Mouse (Mus musculus) kidney, postnatal 14 days (tissue): ENCODE data around the gene Rnh1.

Experiments used
- DNase-seq: peaks from one replicate; pipeline ENCODE4 v3.0.0; 2022; ENCODE audit warnings: mixed read lengths

Gene Rnh1

DNA sequence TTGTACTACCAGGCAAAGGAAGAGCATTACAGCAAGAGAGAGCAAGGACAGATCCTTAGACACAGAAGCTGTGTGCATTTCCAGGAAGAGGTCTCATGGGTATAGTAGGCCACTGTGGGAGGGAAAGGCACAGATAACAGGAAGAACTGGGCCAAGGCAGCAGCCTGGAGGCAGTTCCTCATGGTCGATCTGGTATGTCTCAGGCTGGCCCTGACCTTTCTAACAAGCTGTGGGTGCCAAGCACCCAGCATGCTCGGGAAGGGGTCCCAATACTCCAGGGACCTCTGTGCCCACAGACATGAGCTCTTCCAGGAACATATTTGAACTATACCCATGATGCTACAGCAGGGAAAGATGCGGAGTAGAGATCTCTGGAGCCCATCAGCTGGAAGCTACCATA lies 31.9 kb upstream of the Rnh1 start:
- DNase-seq: no peak

DNA sequence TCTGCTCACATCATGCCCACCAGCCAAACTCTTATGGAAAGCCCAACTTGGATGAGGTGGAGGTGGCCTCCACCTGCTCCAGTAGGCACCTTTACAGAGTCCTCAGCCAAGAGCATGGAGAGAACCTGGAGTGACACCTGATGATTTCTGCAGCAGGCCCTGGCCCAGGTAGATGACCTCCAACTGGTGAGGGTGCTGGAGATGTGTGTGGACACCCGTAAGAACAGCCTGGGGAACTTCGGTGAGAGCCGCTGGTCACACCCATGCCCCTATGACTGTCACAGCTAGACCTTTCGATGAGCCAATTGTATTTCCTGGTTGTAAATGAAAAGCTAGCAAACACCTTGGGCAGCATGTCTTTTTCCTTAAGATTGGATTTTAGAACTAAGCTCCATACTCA lies 25.5 kb upstream of the Rnh1 start:
- DNase-seq: no peak

DNA sequence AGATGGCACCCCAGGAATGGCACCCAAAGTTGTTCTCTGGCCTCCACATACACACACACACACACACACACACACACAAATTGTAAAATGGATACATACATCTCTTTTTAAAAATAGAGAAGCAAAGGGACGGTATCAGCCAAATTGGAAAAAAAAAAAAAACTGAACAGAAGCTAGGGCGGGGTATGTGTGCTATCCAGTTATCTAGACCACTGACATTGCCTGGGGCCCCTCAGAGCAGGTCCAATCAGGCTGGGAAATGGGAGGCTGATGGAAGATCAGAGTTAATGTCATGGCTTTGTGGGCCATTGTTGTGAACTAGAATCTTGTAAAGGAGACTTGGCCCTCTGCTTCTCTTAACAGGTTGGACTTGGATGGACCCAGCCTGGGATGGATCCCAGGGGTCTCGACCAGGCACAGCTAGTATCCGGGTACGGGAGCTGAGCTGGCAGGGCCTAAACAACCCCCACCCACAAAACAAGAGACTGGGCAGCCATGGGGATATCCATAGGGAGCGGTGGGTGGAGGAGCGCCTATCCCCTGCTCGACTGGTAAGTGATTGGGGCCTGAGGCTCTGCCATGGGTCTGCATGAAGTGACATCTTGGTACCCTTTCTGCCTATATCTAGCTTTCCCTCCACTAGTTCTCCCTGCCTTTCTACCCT lies 24.1 kb upstream of the Rnh1 start:
- no peak for DNase-seq

DNA sequence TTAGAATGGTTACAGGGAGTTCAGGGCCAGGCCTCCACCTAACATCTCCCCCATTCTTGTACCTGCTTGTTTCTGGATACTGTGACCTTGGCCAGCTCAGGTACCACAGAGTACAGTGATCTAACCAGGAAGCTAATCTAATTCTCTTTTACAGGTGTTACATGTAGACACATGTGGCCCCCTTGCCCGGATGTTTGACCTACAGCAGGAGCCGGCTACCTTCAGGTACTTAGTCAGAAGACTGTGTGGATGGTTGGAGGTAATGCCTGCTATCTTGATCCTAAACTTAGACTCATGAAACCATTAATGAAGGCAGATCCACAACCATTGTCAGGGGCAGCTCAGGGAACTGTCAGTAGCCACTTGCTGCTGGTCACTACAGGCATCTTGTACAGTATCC lies 23.1 kb upstream of the Rnh1 start:
- no peak for DNase-seq

DNA sequence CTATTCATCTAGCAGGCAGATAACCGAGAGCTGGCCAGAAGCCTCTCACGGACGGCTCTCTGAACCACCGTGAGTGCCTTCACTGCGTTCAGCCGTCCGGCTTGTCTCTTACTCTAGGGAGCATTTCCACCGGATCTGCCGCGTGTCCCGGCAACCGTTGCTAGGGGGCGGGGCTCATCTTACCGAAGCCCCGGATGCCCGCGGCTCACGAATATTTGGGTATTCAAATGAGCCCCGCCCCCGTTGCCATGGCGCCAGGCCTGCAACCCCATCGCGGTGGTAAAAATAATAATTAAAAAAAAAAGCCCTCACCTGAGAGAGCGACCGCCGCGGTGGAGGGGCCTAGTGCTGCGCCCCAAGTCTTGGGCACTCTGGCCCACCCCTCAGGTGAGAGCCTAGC lies 22.2 kb upstream of the Rnh1 start:
- DNase-seq: peak; percentile 95

DNA sequence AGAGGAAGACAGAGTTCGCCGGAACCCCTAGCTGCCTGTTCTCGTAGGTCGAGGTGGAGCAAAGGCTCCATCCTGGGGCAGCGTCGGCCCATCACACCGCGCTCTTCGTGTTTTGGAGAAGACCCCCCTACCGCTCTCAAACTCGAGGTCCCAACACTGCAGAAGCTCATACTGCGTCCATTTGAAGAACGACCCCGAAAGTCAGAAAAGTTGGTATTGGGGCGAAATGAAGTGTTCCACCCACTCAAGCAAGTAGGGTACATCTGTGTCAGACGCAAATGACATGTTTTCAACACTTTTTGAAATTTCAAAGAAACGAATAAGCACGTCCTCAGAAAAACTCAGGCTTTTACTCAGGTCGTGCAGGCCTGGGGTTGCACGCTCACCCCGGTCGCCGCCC lies 21.8 kb upstream of the Rnh1 start:
- DNase-seq: no peak

DNA sequence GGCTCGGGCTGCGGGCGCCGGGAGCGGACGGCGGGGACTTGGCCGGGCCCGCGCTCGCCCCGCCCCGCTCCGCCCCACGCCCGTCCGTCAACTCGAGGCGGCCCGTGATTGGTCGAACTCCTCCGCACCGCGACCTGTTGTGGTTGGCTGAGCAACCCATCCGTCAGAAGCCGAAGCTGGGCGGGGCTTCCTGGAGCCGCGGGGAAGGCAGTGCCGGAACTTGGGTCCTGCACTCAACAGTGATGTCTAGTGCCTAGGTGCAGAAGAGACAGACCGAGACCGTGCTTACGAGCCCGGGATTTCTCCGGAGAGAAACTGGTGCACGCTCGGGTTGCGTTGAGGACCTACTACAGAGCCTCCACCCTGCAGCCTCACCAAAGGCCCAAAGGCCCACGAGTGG lies 21.3 kb upstream of the Rnh1 start, which contains the start of the genes Hras and Lrrc56:
TSS of gene Hras (minus strand) at position 58 of the 400 bp plus-strand sequence.
TSS of gene Lrrc56 (plus strand) at position 210 of the 400 bp plus-strand sequence.
- peak; percentile 98 for DNase-seq

DNA sequence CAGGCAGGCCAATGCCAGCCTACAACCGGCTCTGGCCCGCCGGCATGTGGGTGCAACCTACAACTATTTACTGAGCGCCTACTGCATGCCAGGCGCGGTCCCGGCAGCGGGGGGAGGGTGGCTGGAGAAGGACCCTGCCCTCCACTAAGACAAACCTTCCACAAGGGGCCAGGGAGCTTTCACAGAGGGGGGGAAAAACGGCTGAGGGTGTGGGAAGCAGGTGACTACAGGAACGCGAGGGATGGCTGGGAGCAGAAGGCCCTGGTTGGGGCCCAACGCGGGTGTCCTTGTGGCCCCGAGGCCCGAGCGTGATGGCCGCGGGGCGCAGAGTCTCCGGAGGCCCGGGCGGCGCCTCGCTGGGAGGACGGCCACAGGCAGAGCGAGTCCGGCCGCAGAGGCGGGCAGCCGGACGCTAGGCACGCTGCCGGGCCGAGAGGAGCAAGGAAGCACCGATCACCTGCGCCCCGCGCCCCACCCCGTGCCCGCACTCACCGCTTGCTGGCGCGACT lies 20.7 kb upstream of the Rnh1 start:
- peak; percentile 62 for DNase-seq

DNA sequence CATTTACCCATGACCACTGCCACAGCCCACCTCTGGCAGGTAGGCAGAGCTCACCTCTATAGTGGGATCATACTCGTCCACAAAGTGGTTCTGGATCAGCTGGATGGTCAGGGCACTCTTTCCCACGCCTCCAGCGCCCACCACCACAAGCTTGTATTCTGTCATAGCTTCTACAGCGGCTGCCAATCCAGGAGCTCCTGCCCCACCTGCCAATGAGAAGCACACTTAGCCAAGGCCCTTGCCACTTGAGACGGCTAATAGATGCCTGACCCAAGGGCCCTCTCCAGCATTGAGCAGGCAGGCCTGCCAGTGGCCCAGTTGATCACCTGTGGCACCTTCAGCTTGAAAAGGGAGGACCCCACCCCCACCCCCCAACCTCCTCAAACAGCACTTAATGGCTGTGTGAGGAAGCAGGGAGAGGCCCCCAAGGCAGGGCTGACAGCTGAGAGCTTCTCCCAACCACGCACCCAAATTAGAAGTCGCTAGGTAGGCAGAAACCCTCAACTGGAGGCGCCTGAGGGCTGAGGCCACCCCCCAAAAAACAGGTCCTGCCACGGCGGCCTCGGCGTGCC lies 20.2 kb upstream of the Rnh1 start:
- DNase-seq: no peak

DNA sequence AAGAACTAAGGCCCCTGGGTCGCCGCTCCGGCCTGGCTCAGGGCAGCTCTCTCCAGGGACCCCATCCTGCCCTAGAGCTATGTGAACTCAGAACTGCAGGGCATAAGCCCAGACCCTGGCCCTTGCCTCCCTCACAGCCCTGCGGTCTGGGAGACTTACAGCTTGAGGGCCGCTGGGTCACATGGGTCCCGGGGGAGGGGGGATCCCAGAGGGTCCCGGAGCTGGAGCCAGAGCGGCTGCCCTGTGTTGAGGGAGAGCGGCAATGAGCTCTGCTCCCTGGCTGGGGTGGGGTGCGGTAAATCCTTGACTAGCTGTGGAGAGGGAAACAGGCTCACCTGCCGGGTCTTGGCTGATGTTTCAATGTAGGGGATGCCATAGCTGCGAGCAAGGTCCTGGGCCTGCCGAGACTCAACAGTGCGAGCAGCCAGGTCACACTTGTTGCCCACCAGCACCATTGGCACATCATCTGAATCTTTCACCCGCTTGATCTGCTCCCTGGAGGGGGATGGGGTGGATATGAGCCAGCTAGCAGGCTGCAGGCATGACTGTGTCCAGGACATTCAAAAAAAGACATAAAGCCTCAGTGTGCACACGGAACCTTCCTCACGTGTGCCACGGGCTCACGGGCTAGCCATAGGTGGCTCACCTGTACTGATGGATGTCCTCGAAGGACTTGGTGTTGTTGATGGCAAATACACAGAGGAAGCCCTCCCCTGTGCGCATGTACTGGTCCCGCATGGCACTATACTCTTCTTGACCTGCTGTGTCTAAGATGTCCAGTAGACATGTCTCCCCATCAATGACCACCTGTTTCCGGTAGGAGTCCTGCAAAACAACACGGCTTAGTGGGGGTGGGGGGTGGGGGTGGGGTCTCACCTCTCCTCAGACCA lies 19.4 kb upstream of the Rnh1 start:
- DNase-seq: no peak

DNA sequence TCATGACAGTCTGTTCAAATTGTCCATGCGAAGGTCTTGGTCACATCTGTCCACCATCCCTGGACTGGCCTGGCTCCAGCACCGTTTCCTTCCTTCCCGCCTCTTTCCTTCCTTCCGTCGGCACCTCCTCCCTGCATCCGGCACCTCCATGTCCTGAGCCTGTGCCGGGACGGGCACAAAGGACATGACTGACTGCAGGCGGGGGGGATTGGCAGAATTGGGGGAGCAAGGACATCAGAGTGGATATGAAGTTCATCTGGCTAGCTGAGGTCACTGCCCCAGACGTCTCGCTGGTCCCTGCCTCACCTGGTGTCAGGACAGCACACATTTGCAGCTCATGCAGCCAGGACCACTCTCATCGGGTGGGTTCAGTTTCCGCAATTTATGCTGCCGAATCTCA lies 18.4 kb upstream of the Rnh1 start:
- peak; percentile 71 for DNase-seq

DNA sequence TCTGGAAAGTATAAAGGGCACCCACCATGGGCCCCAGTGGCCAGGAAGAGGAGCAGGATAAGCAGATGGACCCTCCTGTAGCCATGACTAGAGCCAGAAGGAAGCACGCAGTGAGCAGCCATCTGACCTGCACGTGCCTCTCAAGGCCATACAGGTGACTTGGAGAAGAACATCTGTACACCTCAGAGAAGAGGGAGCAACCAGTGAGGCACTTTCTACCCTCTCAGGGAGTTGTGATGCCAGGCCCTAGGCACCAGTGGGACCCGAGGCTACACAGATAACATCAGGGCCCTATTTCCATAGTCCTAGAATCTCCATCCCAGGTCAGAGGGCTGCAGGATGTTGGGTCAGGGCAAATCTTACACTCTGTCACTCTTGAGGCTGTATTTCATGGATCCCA lies 17.6 kb upstream of the Rnh1 start:
- DNase-seq: no peak

DNA sequence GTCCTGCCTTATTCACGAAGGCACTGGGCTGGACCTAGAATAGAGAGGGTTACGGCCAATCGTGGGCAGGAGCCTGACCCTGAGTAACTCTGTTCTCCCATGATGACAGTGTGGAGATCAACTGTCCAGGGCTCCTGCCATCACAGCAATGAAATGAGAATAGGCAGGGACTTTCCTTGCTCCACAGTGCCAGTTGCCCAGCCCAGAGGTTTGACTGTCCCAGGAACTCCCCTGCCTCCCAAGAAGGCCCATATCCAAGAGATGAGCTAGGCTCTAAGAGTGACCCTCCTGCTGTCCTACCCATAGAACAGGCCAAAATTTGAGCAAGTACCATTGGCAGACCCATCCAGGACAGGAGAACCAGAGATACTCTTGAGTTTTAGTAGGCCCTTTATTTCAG lies 16.1 kb upstream of the Rnh1 start:
- DNase-seq: no peak

DNA sequence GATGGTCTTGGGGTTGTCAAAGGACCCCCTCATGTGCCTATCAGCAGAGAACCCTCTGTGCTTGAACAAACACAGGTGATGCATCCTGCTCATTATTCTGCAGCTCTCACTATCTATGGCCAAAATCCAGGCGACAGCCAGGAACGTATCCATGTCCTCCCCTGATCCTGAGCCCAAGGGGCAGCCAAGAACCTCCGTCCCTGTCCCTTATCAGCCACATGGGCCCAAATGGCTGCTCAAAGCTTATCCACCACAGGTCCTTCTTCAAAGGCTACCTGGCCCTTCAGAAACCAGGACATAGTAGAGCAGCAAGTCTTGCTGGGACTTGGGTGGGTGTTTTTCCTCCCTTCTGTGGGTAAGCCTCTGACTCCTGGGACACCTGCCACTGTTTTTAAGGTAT lies 15.5 kb upstream of the Rnh1 start:
- DNase-seq: no peak

DNA sequence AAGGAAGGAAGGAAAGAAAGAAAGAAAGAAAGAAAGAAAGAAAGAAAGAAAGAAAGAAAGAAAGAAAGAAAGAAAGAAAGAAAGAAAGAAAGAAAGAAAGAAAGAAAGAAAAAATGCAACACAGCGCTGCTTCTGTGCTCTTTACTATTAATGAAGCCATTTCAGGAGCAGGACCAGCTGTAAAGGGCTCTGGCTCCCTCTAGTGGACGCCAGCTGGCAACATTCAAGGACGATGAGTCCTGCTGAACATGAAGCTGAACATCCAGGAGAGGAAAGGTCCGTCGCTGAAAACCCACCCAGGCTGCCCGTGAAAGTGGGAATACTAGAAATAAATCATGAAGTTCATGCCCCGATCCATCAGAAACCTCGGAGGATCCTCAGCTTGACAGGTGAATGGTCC lies 3.5 kb upstream of the Rnh1 start:
- DNase-seq: peak; percentile 92

DNA sequence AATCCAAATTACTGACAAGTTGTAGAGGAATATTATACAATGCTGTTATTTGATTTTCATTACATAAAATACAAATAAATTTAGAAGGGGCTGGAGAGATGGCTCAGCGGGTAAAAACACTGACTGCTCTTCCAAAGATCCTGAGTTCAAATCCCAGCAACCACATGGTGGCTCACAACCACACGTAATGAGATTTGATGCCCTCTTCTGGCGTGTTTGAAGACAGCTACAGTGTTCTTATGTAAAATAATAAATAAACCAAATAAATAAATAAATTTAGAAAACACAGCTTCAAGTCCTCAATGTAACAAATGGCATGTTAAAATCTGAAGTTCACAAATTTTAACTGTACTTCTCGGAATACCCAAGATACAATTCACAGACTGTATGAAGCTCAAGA lies 2.4 kb upstream of the Rnh1 start:
- no peak for DNase-seq

DNA sequence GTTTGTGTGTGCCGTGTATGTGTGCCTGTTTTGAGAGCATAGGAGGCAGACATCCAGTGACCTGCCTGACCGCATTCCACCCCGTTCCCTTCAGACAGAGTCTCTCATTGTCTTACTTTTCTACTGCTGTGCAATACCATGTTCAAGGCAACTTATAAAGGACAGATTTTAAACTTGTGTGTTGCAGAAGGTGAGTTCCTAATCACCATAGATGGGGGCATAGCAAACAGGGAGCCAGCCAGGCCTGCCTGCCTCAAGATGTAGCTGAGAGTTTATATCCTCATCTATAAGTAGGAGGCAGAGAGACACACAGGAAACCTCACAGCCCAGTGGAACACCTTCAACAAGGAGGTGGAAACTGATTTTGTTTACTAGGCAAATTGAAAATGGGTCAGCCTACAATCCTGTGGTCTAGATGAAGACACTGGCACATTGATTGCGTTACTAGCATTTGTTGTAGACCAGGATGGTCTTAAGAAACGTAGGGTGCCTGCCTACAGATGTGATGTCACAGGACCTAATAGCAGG lies 730 bp upstream of the Rnh1 start:
- DNase-seq: no peak

DNA sequence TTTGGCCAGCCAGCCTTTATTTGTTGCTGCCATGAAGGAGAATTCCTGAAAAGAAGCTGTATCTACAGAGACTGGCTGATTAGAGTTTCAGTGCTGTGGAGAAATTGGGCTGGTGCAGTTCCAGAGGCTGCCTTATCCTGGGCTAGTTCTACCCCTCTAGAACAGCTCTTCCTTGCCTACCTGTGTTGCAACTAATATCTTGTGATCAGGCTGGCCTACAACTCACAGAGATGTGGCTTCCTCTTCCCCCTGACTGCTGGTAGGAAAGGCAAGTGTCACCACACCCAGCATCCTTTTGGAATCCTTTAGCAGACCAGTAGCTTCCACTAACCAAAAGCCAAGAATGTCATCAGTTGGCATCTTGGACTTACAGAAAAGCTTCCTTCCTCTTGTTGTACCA lies 2.8 kb downstream of the Rnh1 start:
- no peak for DNase-seq

DNA sequence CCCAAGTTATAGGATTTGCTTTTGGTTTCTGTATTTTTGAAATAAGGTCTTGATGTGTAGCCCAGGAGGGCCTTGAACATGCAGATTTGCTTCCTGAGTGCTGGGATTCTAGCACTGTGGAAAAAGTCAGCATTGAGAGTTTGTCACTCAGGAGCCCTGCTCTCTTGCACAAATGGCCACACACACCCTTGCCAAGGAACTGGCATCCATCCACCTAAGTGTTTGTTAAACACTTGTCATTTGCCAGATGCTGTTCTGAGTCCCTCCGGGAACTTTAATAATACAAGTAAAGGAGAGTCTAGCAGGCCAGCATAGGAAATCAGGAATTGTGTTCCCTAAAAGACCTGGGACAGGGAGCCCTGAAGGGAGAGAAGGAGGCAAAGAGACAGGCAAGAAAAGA lies 3.4 kb downstream of the Rnh1 start:
- DNase-seq: no peak

DNA sequence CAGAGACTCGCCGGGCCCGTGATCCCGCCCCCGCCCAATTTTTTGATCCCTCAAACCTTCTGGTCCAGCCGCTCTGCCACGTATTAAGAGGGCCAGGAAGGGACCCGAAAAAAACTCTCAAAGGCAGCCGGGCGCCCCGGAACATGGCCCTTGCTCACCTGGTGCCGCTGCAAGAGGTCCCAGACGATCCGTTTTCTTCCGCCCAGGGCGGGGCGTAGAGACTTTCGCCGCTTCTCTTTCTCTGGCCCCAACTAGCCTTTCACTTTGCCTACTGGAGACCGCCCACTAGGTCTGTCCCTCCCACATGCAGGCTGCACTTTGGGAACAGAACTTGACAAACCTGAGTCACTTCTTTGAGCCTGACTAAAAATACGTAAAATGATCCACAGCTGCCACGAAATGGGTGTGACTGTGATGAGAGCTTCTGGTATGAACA lies 4.1 kb downstream of the Rnh1 start:
- peak; percentile 83 for DNase-seq

DNA sequence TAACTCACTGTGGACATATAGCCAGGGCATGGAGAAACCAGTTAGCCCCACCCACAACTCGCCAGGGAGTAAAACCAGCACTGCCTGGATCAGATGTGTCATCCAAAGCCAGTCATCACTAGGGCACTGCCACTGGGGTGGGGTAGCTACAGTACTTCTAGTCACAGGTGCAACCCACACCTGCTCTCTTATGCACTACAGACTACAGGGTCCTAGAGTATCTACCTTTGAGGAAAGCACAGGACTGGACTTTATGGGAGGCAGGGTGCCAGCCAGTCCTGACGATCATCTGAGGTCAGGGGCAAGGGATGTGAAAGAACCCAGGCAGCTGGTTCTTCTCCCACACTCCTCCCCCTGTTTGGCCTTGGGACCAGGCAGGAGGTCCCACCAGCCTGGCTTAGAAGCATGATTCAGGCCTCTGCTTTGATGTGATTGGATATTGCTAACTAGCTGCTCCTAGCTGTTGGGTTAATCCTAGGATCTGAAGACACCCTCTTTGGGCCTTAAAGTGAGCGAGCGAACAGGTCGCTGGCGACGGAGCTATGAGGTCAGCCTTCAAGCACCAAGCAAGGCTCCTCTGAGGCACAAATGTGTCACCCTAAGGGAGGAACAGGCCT lies 4.6 kb downstream of the Rnh1 start:
- DNase-seq: peak; percentile 47

DNA sequence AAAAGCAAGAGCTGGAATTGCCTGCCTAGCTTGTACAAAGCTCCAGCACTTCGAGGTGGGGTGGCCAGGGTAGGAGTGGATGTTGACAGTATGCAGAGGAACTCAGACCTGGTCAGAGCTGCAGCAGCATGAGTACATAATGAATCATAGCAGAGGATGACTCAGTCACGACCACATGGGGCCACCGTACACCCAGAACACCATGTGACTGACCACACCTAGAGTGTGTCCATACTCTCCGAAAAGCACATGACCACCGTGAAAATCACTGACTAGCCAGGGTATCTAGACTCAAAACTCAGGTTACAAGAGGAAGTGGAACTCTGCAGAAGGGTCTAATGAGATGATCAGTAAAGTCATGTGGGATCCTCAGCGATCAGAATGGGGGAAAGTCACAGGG lies 7.8 kb downstream of the Rnh1 start:
- DNase-seq: no peak

DNA sequence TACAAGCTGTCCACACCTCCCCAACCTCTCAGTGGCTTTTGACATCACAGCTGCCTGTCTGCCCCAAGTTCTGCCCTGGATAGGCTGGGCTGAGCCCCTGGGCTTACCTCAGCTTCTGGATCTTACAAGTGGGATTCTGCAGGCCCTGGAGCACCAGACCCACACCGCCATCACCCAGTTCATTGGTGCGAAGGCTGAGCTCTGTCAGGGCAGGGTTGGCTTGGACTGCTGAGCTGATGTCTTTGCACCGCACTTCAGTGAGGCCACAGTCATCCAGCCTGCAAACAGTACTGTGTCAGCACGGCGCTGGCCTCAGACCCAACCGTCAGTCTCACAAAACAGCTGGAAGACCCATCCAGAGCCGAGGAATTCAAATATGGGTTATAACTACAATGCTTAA lies 8.3 kb downstream of the Rnh1 start:
- DNase-seq: no peak
